Mouse (Mus musculus) liver, embryonic 16.5 days (tissue): ENCODE data around the gene Rerg. TPM values are rescaled to one million over a fixed set of nuclear protein-coding genes. Genes with fewer than 3 reads are reported as not detected.

Source experiments
- ATAC-seq: fragments of 200-750 bp; cut with Nextera tagmentation; 2 replicates; pipeline ENCODE4 v1.8.0; 2017; ENCODE audit warnings: low read depth, mild to moderate bottlenecking, moderate number of reproducible peaks, moderate library complexity
- H3K27ac ChIP-seq: fragments of 300-500 bp; sonication (generic); 2 replicates; pipeline ENCODE4 v1.5.1; 2014; ENCODE audit warnings: mild to moderate bottlenecking, low read length
- H3K27me3 ChIP-seq: fragments of 300-500 bp; sonication (generic); 2 replicates; pipeline ENCODE4 v1.6.1; 2014; ENCODE audit warnings: low read depth, low read length, mixed read lengths; ENCODE audit not compliant: control insufficient read depth, insufficient read depth
- H3K36me3 ChIP-seq: fragments of 300-500 bp; sonication (generic); 2 replicates; pipeline ENCODE4 v1.6.1; 2014; ENCODE audit warnings: mild to moderate bottlenecking; ENCODE audit not compliant: control insufficient read depth, insufficient read depth
- H3K4me1 ChIP-seq: fragments of 300-500 bp; sonication (generic); 2 replicates; pipeline ENCODE4 v1.6.1; 2014; ENCODE audit warnings: low read depth, low read length, mixed read lengths; ENCODE audit not compliant: control insufficient read depth
- H3K4me2 ChIP-seq: fragments of 300-500 bp; sonication (generic); 2 replicates; pipeline ENCODE4 v1.6.1; 2014; ENCODE audit warnings: low read depth, low read length, mixed read lengths
- H3K4me3 ChIP-seq: fragments of 300-500 bp; sonication (generic); 2 replicates; pipeline ENCODE4 v1.5.1; 2014; ENCODE audit warnings: low read depth, mild to moderate bottlenecking, low read length
- H3K9ac ChIP-seq: fragments of 300-500 bp; sonication (generic); 2 replicates; pipeline ENCODE4 v1.6.1; 2014; ENCODE audit warnings: low read depth, low read length
- H3K9me3 ChIP-seq: fragments of 300-500 bp; sonication (generic); replicated peaks from 2 replicates; pipeline ENCODE4 v1.6.1; 2016; ENCODE audit warnings: low read length; ENCODE audit not compliant: control insufficient read depth
- WGBS: fragments of 180-500 bp; shearing (Covaris S2); extraction: QIAGEN DNeasy Blood & Tissue Kit; methylation state at CpG from one replicate; pipeline ENCODE4 v1.1.7; 2014; ENCODE audit not compliant: insufficient replicate concordance; 5-methylcytosine and 5-hydroxymethylcytosine counted together
- polyA plus RNA-seq: library from polyadenylated mRNA; unstranded; fragments of >200 nt; fragmentation: Nextera tagmentation; extraction: Ambion mirVana; gene quantifications from 2 replicates; pipeline ENCODE4 v1.2.1, GENCODE M21; 2015

Rerg gene
- polyA plus RNA-seq, 1 experiment from 2014 or later, result 2.4 TPM

GRCm38 (mm10) chr6:137201166-137201565 is 30.9 kb upstream of the Rerg start:
- H3K4me1 ChIP-seq, result no peaks in the 10 kb centered on the region
- no peak overlapping the region for H3K4me2 ChIP-seq
- H3K9me3 ChIP-seq, result no peaks in the 10 kb centered on the region
- ATAC-seq, result no peak
- no peak overlapping the region for H3K4me3 ChIP-seq
- H3K27me3 ChIP-seq, result no peaks in the 10 kb centered on the region
- H3K27ac ChIP-seq, result no peak overlapping the region
- 51% methylated on average over 3 of the region's 3 CpGs for WGBS
- no peaks in the 10 kb centered on the region for H3K36me3 ChIP-seq
- no peak overlapping the region for H3K9ac ChIP-seq

DNA sequence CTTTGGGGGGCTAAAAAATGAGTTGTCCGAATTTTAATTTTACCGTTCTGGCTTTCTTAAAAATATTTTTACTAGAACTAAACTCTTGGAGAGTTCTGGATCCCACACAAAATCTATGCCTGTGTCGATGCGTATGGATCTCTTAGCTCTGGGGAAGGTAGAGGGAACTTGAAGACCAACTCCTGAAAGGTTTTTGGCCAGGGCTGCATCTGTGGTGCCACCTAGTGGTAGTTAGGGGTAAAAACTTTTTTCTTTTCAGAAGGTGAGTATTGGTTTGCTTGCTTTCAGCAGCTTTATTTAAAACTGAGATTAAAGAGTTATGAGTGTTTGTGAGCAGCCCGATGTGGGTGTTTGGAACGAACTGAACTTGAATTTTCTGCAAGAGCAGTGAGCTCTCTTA is 21.8 kb upstream of the Rerg start:
- Histone ChIP-seq H3K4me3 (no peak overlapping the region), H3K9ac (no peak overlapping the region), H3K9me3 (no peaks in the 10 kb centered on the region), H3K27ac (no peak overlapping the region), H3K36me3 (no peaks in the 10 kb centered on the region), H3K4me2 (no peak overlapping the region), H3K27me3 (no peaks in the 10 kb centered on the region), H3K4me1 (no peaks in the 10 kb centered on the region)
- ATAC-seq, result no peak
- WGBS, result 15% methylated on average over 6 of the region's 6 CpGs

- Histone ChIP-seq H3K9me3 (no peaks in the 10 kb centered on the region), H3K27me3 (no peaks in the 10 kb centered on the region), H3K4me3 (no peak overlapping the region), H3K9ac (no peak overlapping the region), H3K36me3 (no peaks in the 10 kb centered on the region), H3K27ac (no peak overlapping the region), H3K4me2 (no peak overlapping the region), H3K4me1 (no peaks in the 10 kb centered on the region)
- ATAC-seq, result no peak
- 74% methylated on average over 11 of the region's 11 CpGs for WGBS
Observed at GRCm38 (mm10) chr6:137191026-137191425, 20.7 kb upstream of the Rerg start.

DNA sequence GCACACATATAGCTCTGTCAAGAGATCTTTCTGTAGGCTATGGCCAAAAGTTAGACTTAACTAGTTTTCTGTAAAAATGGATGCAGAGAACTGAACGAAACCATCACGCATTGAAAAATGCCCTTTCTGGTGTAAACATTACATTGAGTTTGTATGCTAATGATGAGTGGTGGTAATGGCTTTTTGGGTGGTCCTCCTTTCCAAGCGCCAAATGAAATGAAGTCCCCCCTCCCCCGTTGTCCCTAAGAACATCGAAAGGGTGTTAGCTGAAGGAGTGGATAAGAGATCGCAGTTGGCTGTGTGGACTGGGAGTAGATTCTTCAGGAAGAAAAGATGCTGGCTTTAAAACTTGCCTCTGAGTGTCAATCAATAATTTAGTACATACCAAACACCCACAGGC is 20.3 kb upstream of the Rerg start:
- H3K4me1 ChIP-seq, result no peaks in the 10 kb centered on the region
- H3K9me3 ChIP-seq, result no peaks in the 10 kb centered on the region
- no peak overlapping the region for H3K4me2 ChIP-seq
- H3K9ac ChIP-seq, result no peak overlapping the region
- 76% methylated on average over 6 of the region's 6 CpGs for WGBS
- no peak for ATAC-seq
- no peaks in the 10 kb centered on the region for H3K36me3 ChIP-seq
- H3K4me3 ChIP-seq, result no peak overlapping the region
- H3K27ac ChIP-seq, result no peak overlapping the region
- no peaks in the 10 kb centered on the region for H3K27me3 ChIP-seq

GRCm38 (mm10) chr6:137188375-137188926 is 18.2 kb upstream of the Rerg start:
- H3K27ac ChIP-seq, result no peak overlapping the region
- H3K27me3 ChIP-seq, result no peaks in the 10 kb centered on the region
- H3K9ac ChIP-seq, result no peak overlapping the region
- no peaks in the 10 kb centered on the region for H3K4me1 ChIP-seq
- no peaks in the 10 kb centered on the region for H3K36me3 ChIP-seq
- H3K4me2 ChIP-seq, result no peak overlapping the region
- no peak for ATAC-seq
- WGBS, result 52% methylated on average over 11 of the region's 11 CpGs
- no peak overlapping the region for H3K4me3 ChIP-seq
- H3K9me3 ChIP-seq, result no peaks in the 10 kb centered on the region

- H3K4me1 ChIP-seq, result no peaks in the 10 kb centered on the region
- no peak overlapping the region for H3K27ac ChIP-seq
- WGBS, result 56% methylated on average over 3 of the region's 3 CpGs
- no peaks in the 10 kb centered on the region for H3K27me3 ChIP-seq
- no peaks in the 10 kb centered on the region for H3K9me3 ChIP-seq
- no peak overlapping the region for H3K4me2 ChIP-seq
- H3K4me3 ChIP-seq, result no peak overlapping the region
- H3K9ac ChIP-seq, result no peak overlapping the region
- ATAC-seq, result no peak
- H3K36me3 ChIP-seq, result no peaks in the 10 kb centered on the region
Observed at GRCm38 (mm10) chr6:137187426-137187825, 17.1 kb upstream of the Rerg start.

DNA sequence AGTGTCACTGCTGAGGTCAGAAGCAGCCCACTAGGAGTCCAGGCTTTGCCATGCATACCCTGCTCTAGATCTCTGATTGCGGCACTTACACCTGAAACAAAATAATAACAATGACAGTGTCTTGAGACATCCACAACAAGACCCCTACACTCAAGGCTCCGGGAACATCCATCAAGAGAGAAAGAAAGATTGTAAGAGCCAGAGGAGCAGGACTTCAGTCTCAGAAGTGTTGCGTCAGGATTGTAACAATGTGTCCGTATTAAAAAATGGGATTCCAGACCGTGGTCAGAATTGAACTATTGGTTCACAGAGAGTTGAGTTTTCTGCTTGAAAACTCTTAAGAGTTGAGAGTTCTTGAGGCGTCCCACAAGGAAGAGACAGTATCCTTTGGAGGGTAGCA is 10.3 kb upstream of the Rerg start:
- H3K4me3 ChIP-seq, result no peak overlapping the region
- no peak overlapping the region for H3K27ac ChIP-seq
- no peaks in the 10 kb centered on the region for H3K4me1 ChIP-seq
- no peaks in the 10 kb centered on the region for H3K27me3 ChIP-seq
- H3K9me3 ChIP-seq, result no peaks in the 10 kb centered on the region
- no peaks in the 10 kb centered on the region for H3K36me3 ChIP-seq
- no peak for ATAC-seq
- no peak overlapping the region for H3K9ac ChIP-seq
- 62% methylated on average over 6 of the region's 6 CpGs for WGBS
- no peak overlapping the region for H3K4me2 ChIP-seq

GRCm38 (mm10) chr6:137180115-137180514 is 9.8 kb upstream of the Rerg start:
- Histone ChIP-seq H3K27ac (no peak overlapping the region), H3K27me3 (no peaks in the 10 kb centered on the region), H3K9me3 (no peaks in the 10 kb centered on the region), H3K4me2 (no peak overlapping the region), H3K36me3 (no peaks in the 10 kb centered on the region), H3K4me1 (no peaks in the 10 kb centered on the region), H3K4me3 (no peak overlapping the region), H3K9ac (no peak overlapping the region)
- no peak for ATAC-seq
- 46% methylated on average over 8 of the region's 8 CpGs for WGBS

DNA sequence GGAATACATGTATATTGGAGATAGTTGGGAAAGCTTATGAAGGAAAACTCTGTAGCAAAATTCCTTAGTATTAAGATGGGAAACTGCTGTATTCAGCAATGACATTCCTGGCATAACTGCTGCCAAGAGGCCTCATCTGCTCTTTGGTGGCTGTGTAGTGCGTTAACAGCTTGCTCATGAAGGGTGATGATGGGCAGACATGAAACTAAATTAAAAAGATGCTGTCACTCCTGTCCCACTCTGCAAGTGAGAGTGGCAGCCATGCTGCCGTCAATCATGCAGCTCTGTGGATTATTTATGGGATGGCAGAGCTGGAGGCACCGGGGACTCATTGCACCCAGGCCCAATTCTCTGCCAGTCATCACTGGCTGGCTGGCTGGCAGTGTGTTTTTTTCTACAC is 8.7 kb upstream of the Rerg start:
- H3K9ac ChIP-seq, result no peak overlapping the region
- H3K4me3 ChIP-seq, result no peak overlapping the region
- H3K9me3 ChIP-seq, result no peaks in the 10 kb centered on the region
- ATAC-seq, result no peak
- 62% methylated on average over 3 of the region's 3 CpGs for WGBS
- no peaks in the 10 kb centered on the region for H3K4me1 ChIP-seq
- no peaks in the 10 kb centered on the region for H3K36me3 ChIP-seq
- no peak overlapping the region for H3K4me2 ChIP-seq
- H3K27ac ChIP-seq, result no peak overlapping the region
- no peaks in the 10 kb centered on the region for H3K27me3 ChIP-seq
